Mouse (Mus musculus) forebrain, embryonic 13.5 days (tissue): ENCODE measurements at regions not wholly inside any gene's neighbourhood (a gene's known extent, or its start where the extent isn't known, plus 50 kb on each side); places are given as distances from the start of the nearest gene placed in this dataset.

Experiments
- ATAC-seq: fragments of 200-750 bp; cut with Nextera tagmentation; 2 replicates; pipeline ENCODE4 v1.8.0; 2017
- H3K27ac ChIP-seq: fragments of 300-500 bp; sonication (generic); 2 replicates; pipeline ENCODE4 v1.5.1; 2015; ENCODE audit warnings: inconsistent platforms, mild to moderate bottlenecking, moderate library complexity
- H3K27me3 ChIP-seq: fragments of 300-500 bp; sonication (generic); 2 replicates; pipeline ENCODE4 v1.6.1; 2015; ENCODE audit warnings: mild to moderate bottlenecking, inconsistent platforms
- H3K36me3 ChIP-seq: fragments of 300-500 bp; sonication (generic); 2 replicates; pipeline ENCODE4 v1.6.1; 2015; ENCODE audit warnings: mild to moderate bottlenecking, inconsistent platforms; ENCODE audit not compliant: poor library complexity, severe bottlenecking
- H3K4me1 ChIP-seq: fragments of 300-500 bp; sonication (generic); 2 replicates; pipeline ENCODE4 v1.6.1; 2015; ENCODE audit warnings: inconsistent platforms
- H3K4me2 ChIP-seq: fragments of 300-500 bp; sonication (generic); 2 replicates; pipeline ENCODE4 v1.6.1; 2015; ENCODE audit warnings: inconsistent platforms, mild to moderate bottlenecking, moderate library complexity
- H3K4me3 ChIP-seq: fragments of 300-500 bp; sonication (generic); 2 replicates; pipeline ENCODE4 v1.5.1; 2015; ENCODE audit warnings: mild to moderate bottlenecking, inconsistent platforms
- H3K9ac ChIP-seq: fragments of 300-500 bp; sonication (generic); 2 replicates; pipeline ENCODE4 v1.6.1; 2015; ENCODE audit warnings: mild to moderate bottlenecking, inconsistent platforms
- H3K9me3 ChIP-seq: fragments of 300-500 bp; sonication (generic); replicated peaks from 2 replicates; pipeline ENCODE4 v1.6.1; 2016; ENCODE audit warnings: inconsistent platforms
- WGBS: fragments of 180-500 bp; shearing (Covaris S2); methylation state at CpG from one replicate; pipeline ENCODE4 v1.1.7; 2015; 5-methylcytosine and 5-hydroxymethylcytosine counted together

GRCm38 (mm10) chr2:57616525-57617225 is 379.2 kb downstream of the Gpd2 start:
- WGBS, result 1% methylated on average over 19 of the region's 19 CpGs
- Histone ChIP-seq H3K36me3 (no peaks in the 10 kb centered on the region), H3K9ac (peak overlapping the region; percentile 55), H3K4me3 (peak overlapping the region; percentile 33), H3K4me1 (peaks cover 35% of the 10 kb centered on the region), H3K27me3 (no peaks in the 10 kb centered on the region), H3K4me2 (peak overlapping the region; percentile 60), H3K27ac (no peak overlapping the region), H3K9me3 (no peaks in the 10 kb centered on the region)
- peak; percentile 19; the same call in 1 of the 2 replicates for ATAC-seq

GRCm38 (mm10) chr2:57617258-57617657 is 379.8 kb downstream of the Gpd2 start:
- no peak for ATAC-seq
- Histone ChIP-seq H3K9ac (0 out of 2 replicates have a peak overlapping the region, but pooled peaks have one; percentile 55), H3K4me2 (peak overlapping the region; percentile 60; the same call in 1 of the 2 replicates), H3K36me3 (no peaks in the 10 kb centered on the region), H3K27me3 (no peaks in the 10 kb centered on the region), H3K4me3 (no peak overlapping the region), H3K9me3 (no peaks in the 10 kb centered on the region), H3K27ac (no peak overlapping the region), H3K4me1 (peaks cover 35% of the 10 kb centered on the region)
- 60% methylated on average over 2 of the region's 2 CpGs for WGBS

- Histone ChIP-seq H3K27ac (no peak overlapping the region), H3K27me3 (no peaks in the 10 kb centered on the region), H3K9me3 (no peaks in the 10 kb centered on the region), H3K4me1 (no peaks in the 10 kb centered on the region), H3K9ac (no peak overlapping the region), H3K4me3 (no peak overlapping the region), H3K4me2 (no peak overlapping the region), H3K36me3 (no peaks in the 10 kb centered on the region)
- no peak for ATAC-seq
- WGBS, result 63% methylated on average over 2 of the region's 2 CpGs
Observed at GRCm38 (mm10) chr2:57644117-57644516, 353.6 kb upstream of the Galnt5 start.

GRCm38 (mm10) chr2:57644541-57644940 is 353.1 kb upstream of the Galnt5 start:
- WGBS, result 89% methylated on average over 2 of the region's 2 CpGs
- H3K9ac ChIP-seq, result no peak overlapping the region
- H3K27me3 ChIP-seq, result no peaks in the 10 kb centered on the region
- no peaks in the 10 kb centered on the region for H3K4me1 ChIP-seq
- no peaks in the 10 kb centered on the region for H3K9me3 ChIP-seq
- ATAC-seq, result no peak
- no peak overlapping the region for H3K4me3 ChIP-seq
- no peak overlapping the region for H3K4me2 ChIP-seq
- no peak overlapping the region for H3K27ac ChIP-seq
- no peaks in the 10 kb centered on the region for H3K36me3 ChIP-seq

GRCm38 (mm10) chr2:57649002-57649401 is 348.7 kb upstream of the Galnt5 start:
- ATAC-seq, result no peak
- Histone ChIP-seq H3K4me2 (no peak overlapping the region), H3K27me3 (no peaks in the 10 kb centered on the region), H3K27ac (no peak overlapping the region), H3K4me1 (no peaks in the 10 kb centered on the region), H3K9ac (no peak overlapping the region), H3K36me3 (no peaks in the 10 kb centered on the region), H3K4me3 (no peak overlapping the region), H3K9me3 (no peaks in the 10 kb centered on the region)
- 72% methylated on average over 4 of the region's 4 CpGs for WGBS

GRCm38 (mm10) chr2:57657409-57657808 is 340.3 kb upstream of the Galnt5 start:
- H3K4me1 ChIP-seq, result no peaks in the 10 kb centered on the region
- no peak overlapping the region for H3K4me3 ChIP-seq
- H3K9ac ChIP-seq, result no peak overlapping the region
- ATAC-seq, result no peak
- H3K27ac ChIP-seq, result no peak overlapping the region
- H3K27me3 ChIP-seq, result no peaks in the 10 kb centered on the region
- H3K36me3 ChIP-seq, result no peaks in the 10 kb centered on the region
- no peak overlapping the region for H3K4me2 ChIP-seq
- H3K9me3 ChIP-seq, result no peaks in the 10 kb centered on the region
- 87% methylated on average over 4 of the region's 4 CpGs for WGBS

GRCm38 (mm10) chr2:57661838-57662237 is 335.8 kb upstream of the Galnt5 start:
- Histone ChIP-seq H3K9ac (no peak overlapping the region), H3K4me3 (no peak overlapping the region), H3K36me3 (no peaks in the 10 kb centered on the region), H3K4me2 (no peak overlapping the region), H3K9me3 (no peaks in the 10 kb centered on the region), H3K4me1 (no peaks in the 10 kb centered on the region), H3K27ac (no peak overlapping the region), H3K27me3 (no peaks in the 10 kb centered on the region)
- 90% methylated on average over 1 of the region's 1 CpGs for WGBS
- no peak for ATAC-seq

- Histone ChIP-seq H3K4me2 (no peak overlapping the region), H3K9me3 (no peaks in the 10 kb centered on the region), H3K4me1 (peaks cover 10% of the 10 kb centered on the region), H3K4me3 (no peak overlapping the region), H3K36me3 (no peaks in the 10 kb centered on the region), H3K27me3 (no peaks in the 10 kb centered on the region), H3K9ac (no peak overlapping the region), H3K27ac (no peak overlapping the region)
- 55% methylated on average over 3 of the region's 3 CpGs for WGBS
- peak; percentile 66 for ATAC-seq
Observed at GRCm38 (mm10) chr2:57672007-57672643, 325.6 kb upstream of the Galnt5 start.

- WGBS, result 83% methylated on average over 3 of the region's 3 CpGs
- ATAC-seq, result no peak
Observed at GRCm38 (mm10) chr2:57689877-57690276, 307.8 kb upstream of the Galnt5 start.

GRCm38 (mm10) chr2:57696992-57697772 is 300.5 kb upstream of the Galnt5 start:
- H3K36me3 ChIP-seq, result no peaks in the 10 kb centered on the region
- peak overlapping the region; percentile 8 for H3K4me3 ChIP-seq
- H3K9me3 ChIP-seq, result no peaks in the 10 kb centered on the region
- peaks cover 20% of the 10 kb centered on the region for H3K4me1 ChIP-seq
- 10% methylated on average over 11 of the region's 11 CpGs for WGBS
- H3K9ac ChIP-seq, result 0 out of 2 replicates have a peak overlapping the region, but pooled peaks have one; percentile 30
- peak overlapping the region; percentile 50 for H3K4me2 ChIP-seq
- H3K27ac ChIP-seq, result peak overlapping the region; percentile 8; the same call in 1 of the 2 replicates
- peak; percentile 64 for ATAC-seq
- 0 out of 2 replicates have a peak, but pooled peaks cover 3% of the 10 kb centered on the region for H3K27me3 ChIP-seq

More at GRCm38 (mm10) chr2:57689877-57690276, 307.8 kb upstream of the Galnt5 start:
- H3K4me1 ChIP-seq, result no peaks in the 10 kb centered on the region
- no peak overlapping the region for H3K9ac ChIP-seq
- H3K4me3 ChIP-seq, result no peak overlapping the region
- no peak overlapping the region for H3K4me2 ChIP-seq
- no peaks in the 10 kb centered on the region for H3K27me3 ChIP-seq
- no peak overlapping the region for H3K27ac ChIP-seq
- H3K9me3 ChIP-seq, result no peaks in the 10 kb centered on the region
- no peaks in the 10 kb centered on the region for H3K36me3 ChIP-seq

- peak overlapping the region; percentile 59 for H3K4me2 ChIP-seq
- peak; percentile 92 for ATAC-seq
- H3K36me3 ChIP-seq, result no peaks in the 10 kb centered on the region
- peaks cover 20% of the 10 kb centered on the region for H3K4me1 ChIP-seq
- peak overlapping the region; percentile 41 for H3K27ac ChIP-seq
- peak overlapping the region; percentile 36 for H3K4me3 ChIP-seq
- 0 out of 2 replicates have a peak, but pooled peaks cover 3% of the 10 kb centered on the region for H3K27me3 ChIP-seq
- H3K9ac ChIP-seq, result peak overlapping the region; percentile 56
- H3K9me3 ChIP-seq, result no peaks in the 10 kb centered on the region
- WGBS, result under 1% methylated on average over 11 of the region's 11 CpGs
Observed at GRCm38 (mm10) chr2:57698659-57699061, 299.0 kb upstream of the Galnt5 start.

GRCm38 (mm10) chr2:57699226-57699625 is 298.5 kb upstream of the Galnt5 start:
- peak overlapping the region; percentile 56 for H3K9ac ChIP-seq
- H3K4me3 ChIP-seq, result peak overlapping the region; percentile 36
- H3K27me3 ChIP-seq, result 0 out of 2 replicates have a peak, but pooled peaks cover 3% of the 10 kb centered on the region
- peak; percentile 59 for ATAC-seq
- no peaks in the 10 kb centered on the region for H3K36me3 ChIP-seq
- H3K27ac ChIP-seq, result no peak overlapping the region
- H3K4me2 ChIP-seq, result peak overlapping the region; percentile 59
- peaks cover 20% of the 10 kb centered on the region for H3K4me1 ChIP-seq
- H3K9me3 ChIP-seq, result no peaks in the 10 kb centered on the region
- 4% methylated on average over 4 of the region's 4 CpGs for WGBS
